Mouse (Mus musculus): Measurements from ENCODE around the gene Erc2. TPM values are rescaled to one million over a fixed set of nuclear protein-coding genes. Genes with fewer than 3 reads are reported as not detected.

Gene Erc2
- polyA plus RNA-seq, 2 experiments = 4.9 to 6.5 TPM

DNA sequence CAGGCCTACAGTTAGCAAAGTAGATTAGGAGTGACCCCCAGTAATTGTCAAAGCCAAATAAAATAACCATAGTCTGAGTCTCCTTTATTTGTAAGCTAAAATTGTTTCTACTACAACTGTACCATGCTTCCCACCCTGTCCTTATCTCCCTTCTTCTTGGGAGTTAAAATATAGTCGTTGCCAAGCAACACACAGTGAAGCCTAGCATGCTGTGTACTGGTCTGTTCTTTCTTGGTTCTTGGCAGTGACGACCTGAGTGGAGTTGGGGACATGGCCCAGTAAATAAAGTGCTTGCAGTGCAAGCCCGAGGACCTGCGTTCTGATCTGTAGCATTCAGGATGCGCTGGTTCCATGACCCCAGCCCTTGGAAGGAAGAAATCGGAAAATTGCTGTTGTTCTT is 608.3 kb downstream of the Erc2 start:
- WGBS = 84% methylated on average over 6 of the region's 6 CpGs
- no peak for ATAC-seq (ENCODE audit: low FRiP score, low read depth)

DNA sequence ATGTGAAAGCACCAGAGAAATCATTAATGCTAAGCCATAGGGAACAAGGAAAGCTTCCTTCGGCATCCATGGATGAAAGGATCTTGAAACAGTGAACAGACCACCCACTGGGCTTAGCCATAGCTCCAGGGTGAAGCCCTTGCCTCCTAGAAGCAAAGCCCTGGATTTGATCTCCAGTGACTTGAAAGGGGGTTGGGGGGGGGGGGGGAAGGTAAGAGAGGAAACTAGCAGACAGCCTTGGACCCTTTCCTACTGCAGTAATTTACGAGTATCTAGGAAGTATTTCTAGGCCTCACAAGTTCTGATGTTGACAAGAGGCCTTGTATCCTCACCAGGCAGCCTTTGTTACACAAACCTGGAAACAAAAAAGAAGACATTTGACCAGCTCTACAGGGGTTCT is 609.0 kb downstream of the Erc2 start:
- ATAC-seq (ENCODE audit: low FRiP score, low read depth) (no peak), DNase-seq (ENCODE audit: low spot score) (no peak)
- no peak overlapping the region for H3K4me3 ChIP-seq (replicated peaks; ENCODE audit: low read length)
- H3K36me3 ChIP-seq (ENCODE audit: control insufficient read depth, insufficient read depth, low read length) = no peaks in the 10 kb centered on the region
- no peak overlapping the region for H3K9ac ChIP-seq (ENCODE audit: low read depth, low read length, severe bottlenecking)
- TF ChIP-seq POLR2A (IDR thresholded peaks at IDR 0.05; ENCODE audit: borderline replicate concordance, extremely low read depth, insufficient read depth, insufficient read length) = no peak
- no peak overlapping the region for H3K27ac ChIP-seq (replicated peaks; ENCODE audit: low read depth, low read length)
- no peaks in the 10 kb centered on the region for H3K9me3 ChIP-seq (ENCODE audit: control insufficient read depth, low read length)
- no peaks in the 10 kb centered on the region for H3K4me1 ChIP-seq (ENCODE audit: control insufficient read depth, insufficient read depth, low read length)
- no peaks in the 10 kb centered on the region for H3K27me3 ChIP-seq (ENCODE audit: control insufficient read depth, insufficient read depth, low read length)
- H3K4me2 ChIP-seq (replicated peaks; ENCODE audit: low read depth, low read length, severe bottlenecking) = no peak overlapping the region
- 48% methylated on average over 2 of the region's 2 CpGs for WGBS

More for the DNA sequence above, 608.3 kb downstream of the Erc2 start:
- H3K27ac ChIP-seq (replicated peaks; ENCODE audit: low read depth, low read length) = no peak overlapping the region
- H3K4me1 ChIP-seq (ENCODE audit: control insufficient read depth, insufficient read depth, low read length) = no peaks in the 10 kb centered on the region
- no peak for DNase-seq (ENCODE audit: low spot score)
- TF ChIP-seq POLR2A (IDR thresholded peaks at IDR 0.05; ENCODE audit: borderline replicate concordance, extremely low read depth, insufficient read depth, insufficient read length) = no peak
- no peaks in the 10 kb centered on the region for H3K9me3 ChIP-seq (ENCODE audit: control insufficient read depth, low read length)
- no peak overlapping the region for H3K4me3 ChIP-seq (replicated peaks; ENCODE audit: low read length)
- H3K36me3 ChIP-seq (ENCODE audit: control insufficient read depth, insufficient read depth, low read length) = no peaks in the 10 kb centered on the region
- H3K4me2 ChIP-seq (replicated peaks; ENCODE audit: low read depth, low read length, severe bottlenecking) = no peak overlapping the region
- H3K27me3 ChIP-seq (ENCODE audit: control insufficient read depth, insufficient read depth, low read length) = no peaks in the 10 kb centered on the region
- H3K9ac ChIP-seq (ENCODE audit: low read depth, low read length, severe bottlenecking) = no peak overlapping the region

DNA sequence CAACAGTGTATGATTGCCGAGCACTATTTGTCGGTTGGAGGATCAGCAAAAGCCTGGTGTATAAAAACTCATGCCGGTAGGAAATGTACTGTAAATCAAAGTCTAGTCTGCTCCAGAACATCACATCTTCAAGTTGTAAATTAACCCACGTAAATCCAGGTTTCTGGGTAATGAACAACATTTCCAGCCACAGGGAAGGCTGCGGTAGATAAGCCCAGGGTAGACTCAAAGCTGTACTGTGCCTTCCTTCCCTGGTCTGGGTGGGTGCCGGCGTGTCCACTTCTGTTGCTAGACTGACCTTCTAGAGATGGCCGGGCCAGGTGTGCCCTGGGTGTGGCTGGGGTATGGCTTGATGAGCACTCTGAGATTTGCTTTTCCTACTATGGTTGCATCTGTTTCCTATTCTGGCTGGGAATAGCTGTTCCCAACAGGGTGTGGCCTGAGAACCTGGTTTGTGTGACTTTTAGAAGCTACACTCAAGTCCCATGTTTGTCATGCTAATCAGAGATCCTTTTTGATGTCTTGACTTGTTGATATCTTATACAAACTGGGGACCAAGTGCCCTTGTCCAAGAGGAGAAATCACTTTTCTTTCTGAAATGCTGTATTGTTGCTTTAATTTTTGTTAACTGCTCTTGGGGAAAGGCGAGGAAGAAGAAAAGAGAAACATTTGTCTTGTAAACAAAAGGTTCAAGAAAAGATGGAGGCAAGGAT is 616.3 kb downstream of the Erc2 start:
- H3K27me3 ChIP-seq (ENCODE audit: control insufficient read depth, insufficient read depth, low read length) = no peaks in the 10 kb centered on the region
- ATAC-seq (ENCODE audit: low FRiP score, low read depth) = no peak
- WGBS = 56% methylated on average over 9 of the region's 9 CpGs

DNA sequence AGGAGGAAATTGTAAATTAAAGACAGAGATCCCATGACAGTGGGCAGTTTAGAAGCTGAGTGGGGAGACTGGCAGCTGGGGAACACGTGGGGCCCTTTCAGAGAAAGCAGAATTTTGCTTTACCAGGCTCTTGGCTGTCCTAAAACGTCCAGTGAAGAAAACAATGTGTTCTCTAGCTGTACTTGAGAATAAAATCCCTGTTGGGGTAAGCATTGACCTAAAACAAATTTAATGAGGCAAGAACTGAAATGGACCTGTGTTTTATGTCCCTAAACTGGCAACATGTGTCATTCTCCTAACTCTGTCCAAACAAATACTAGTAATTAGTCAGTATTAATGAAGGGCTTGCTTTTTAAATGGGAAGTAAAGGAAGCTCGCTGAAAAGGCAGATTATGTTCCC is 617.9 kb downstream of the Erc2 start:
- H3K27me3 ChIP-seq (ENCODE audit: control insufficient read depth, insufficient read depth, low read length) = no peaks in the 10 kb centered on the region
- peak; percentile 22 for DNase-seq (ENCODE audit: low spot score)
- H3K4me2 ChIP-seq (replicated peaks; ENCODE audit: low read depth, low read length, severe bottlenecking) = no peak overlapping the region
- 10% methylated on average over 3 of the region's 3 CpGs for WGBS
- no peaks in the 10 kb centered on the region for H3K36me3 ChIP-seq (ENCODE audit: control insufficient read depth, insufficient read depth, low read length)
- H3K4me1 ChIP-seq (ENCODE audit: control insufficient read depth, insufficient read depth, low read length) = no peaks in the 10 kb centered on the region
- H3K27ac ChIP-seq (replicated peaks; ENCODE audit: low read depth, low read length) = no peak overlapping the region
- H3K9ac ChIP-seq (ENCODE audit: low read depth, low read length, severe bottlenecking) = no peak overlapping the region
- no peak overlapping the region for H3K4me3 ChIP-seq (replicated peaks; ENCODE audit: low read length)
- no peak for ATAC-seq (ENCODE audit: low FRiP score, low read depth)
- H3K9me3 ChIP-seq (ENCODE audit: control insufficient read depth, low read length) = no peaks in the 10 kb centered on the region
- TF ChIP-seq POLR2A (IDR thresholded peaks at IDR 0.05; ENCODE audit: borderline replicate concordance, extremely low read depth, insufficient read depth, insufficient read length) = no peak

More for the DNA sequence above, 616.3 kb downstream of the Erc2 start:
- no peak for TF ChIP-seq POLR2A (IDR thresholded peaks at IDR 0.05; ENCODE audit: borderline replicate concordance, extremely low read depth, insufficient read depth, insufficient read length)
- Histone ChIP-seq H3K27ac (replicated peaks; ENCODE audit: low read depth, low read length) (no peak overlapping the region), H3K4me3 (replicated peaks; ENCODE audit: low read length) (no peak overlapping the region), H3K4me2 (replicated peaks; ENCODE audit: low read depth, low read length, severe bottlenecking) (no peak overlapping the region), H3K36me3 (ENCODE audit: control insufficient read depth, insufficient read depth, low read length) (no peaks in the 10 kb centered on the region), H3K4me1 (ENCODE audit: control insufficient read depth, insufficient read depth, low read length) (no peaks in the 10 kb centered on the region), H3K9ac (ENCODE audit: low read depth, low read length, severe bottlenecking) (no peak overlapping the region), H3K9me3 (ENCODE audit: control insufficient read depth, low read length) (no peaks in the 10 kb centered on the region)
- DNase-seq (ENCODE audit: low spot score) = no peak

DNA sequence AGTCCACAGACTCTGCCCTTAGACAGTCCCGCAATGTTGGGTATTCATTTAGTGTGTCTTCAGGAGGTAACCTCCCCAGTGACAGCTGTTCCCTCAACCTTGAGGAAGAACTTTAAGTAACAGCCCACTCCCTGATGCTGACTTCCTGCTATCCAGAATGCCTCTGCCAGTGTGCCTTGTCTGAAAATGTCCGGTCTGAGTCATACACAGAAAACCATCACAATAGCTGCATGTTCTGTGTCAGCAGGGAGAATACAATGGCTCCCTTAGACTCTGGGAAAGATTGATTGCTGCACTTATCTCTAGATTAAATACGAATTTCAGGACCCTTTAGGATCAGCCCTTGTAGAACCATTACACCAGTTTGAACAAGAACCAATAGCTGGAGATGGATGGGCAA is 620.5 kb downstream of the Erc2 start:
- Histone ChIP-seq H3K9me3 (ENCODE audit: control insufficient read depth, low read length) (no peaks in the 10 kb centered on the region), H3K27ac (replicated peaks; ENCODE audit: low read depth, low read length) (no peak overlapping the region)
- 65% methylated on average over 3 of the region's 3 CpGs for WGBS

More for the DNA sequence above, 620.5 kb downstream of the Erc2 start:
- Histone ChIP-seq H3K4me3 (replicated peaks; ENCODE audit: low read length) (no peak overlapping the region), H3K27me3 (ENCODE audit: control insufficient read depth, insufficient read depth, low read length) (no peaks in the 10 kb centered on the region), H3K4me1 (ENCODE audit: control insufficient read depth, insufficient read depth, low read length) (no peaks in the 10 kb centered on the region), H3K4me2 (replicated peaks; ENCODE audit: low read depth, low read length, severe bottlenecking) (no peak overlapping the region), H3K9ac (ENCODE audit: low read depth, low read length, severe bottlenecking) (no peak overlapping the region), H3K36me3 (ENCODE audit: control insufficient read depth, insufficient read depth, low read length) (no peaks in the 10 kb centered on the region)
- ATAC-seq (ENCODE audit: low FRiP score, low read depth) = no peak
- DNase-seq (ENCODE audit: low spot score) = no peak
- no peak for TF ChIP-seq POLR2A (IDR thresholded peaks at IDR 0.05; ENCODE audit: borderline replicate concordance, extremely low read depth, insufficient read depth, insufficient read length)

Measured in limb, embryonic 14.5 days (tissue).